ENCODE assay signal across 21 mouse cellular contexts in the genomic region with DNA sequence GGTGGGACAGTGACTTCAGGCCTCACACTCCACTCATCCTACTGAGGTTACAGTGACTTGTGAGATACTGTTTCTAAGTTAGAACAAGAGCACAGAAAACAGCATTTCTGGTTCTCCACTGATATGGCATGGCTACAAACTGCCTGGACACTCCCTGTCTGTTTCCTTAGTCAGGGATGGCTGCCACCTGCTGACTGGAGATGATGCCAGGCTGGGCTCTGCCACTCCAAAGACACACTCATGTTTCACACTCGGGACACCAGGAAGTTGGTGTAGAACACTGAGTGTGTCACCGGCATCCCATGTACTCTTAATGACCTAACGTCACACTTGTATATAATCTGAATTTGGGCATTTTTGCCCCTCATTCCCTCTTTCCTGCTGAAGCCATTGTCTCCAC. TPM values are rescaled to one million over a fixed set of nuclear protein-coding genes. Genes with fewer than 3 reads are reported as not detected.
DNase-seq lines count a peak whose midpoint lies in the region; ATAC-seq and TF ChIP-seq lines count a peak whose summit lies in the region.
"Had no signal": no experiment of that assay in that cellular context is flagged by ENCODE, and none has a peak within 500 bp of the region (broad histone marks: within the 10 kb centered on the region; RNA-seq: fewer than 3 reads in every experiment).

No protein-coding gene starts in this region.

- no peak overlapping the region for H3K4me2 ChIP-seq in heart, embryonic 15.5 days
- no peak overlapping the region for H3K4me2 ChIP-seq in kidney, postnatal 0 days (ENCODE audit: low read length)
- H3K4me2 ChIP-seq: forebrain, embryonic 13.5 days; liver, embryonic 15.5 days; midbrain, embryonic 12.5 days; neural tube, embryonic 15.5 days had no signal

- peak; percentile 43 to 52 for DNase-seq in cerebellum, adult 18-20 months
- no peak for DNase-seq in cerebellum, postnatal 4 days (ENCODE audit: low spot score in 2 of 2)
- no peak for DNase-seq in heart, postnatal 14 days
- no peak for DNase-seq in kidney, postnatal 0 days (ENCODE audit: low spot score)
- no peak for DNase-seq in kidney, adult 11 months
- DNase-seq in brain, adult 2 months (ENCODE audit: low read depth, low spot score) = peak; percentile 54
- no peak for DNase-seq in thymus, postnatal 36 days
- DNase-seq: cerebellum, postnatal 14 days; heart, postnatal 4 days; layer of hippocampus, adult 9-11 months; thymus, postnatal 25 days had no signal

- peak overlapping the region; percentile 43; the same call in 1 of the 2 replicates for H3K27ac ChIP-seq in heart, embryonic 15.5 days
- 0 out of 2 replicates have a peak overlapping the region, but pooled peaks have one; percentile 13 for H3K27ac ChIP-seq in kidney, postnatal 0 days
- H3K27ac ChIP-seq: forebrain, embryonic 13.5 days; liver, embryonic 15.5 days; macrophage; midbrain, embryonic 12.5 days; neural tube, embryonic 15.5 days had no signal

- intact Hi-C loops in heart, postnatal 14 days (cut with DNase I) = no loop called here

- H3K36me3 ChIP-seq in heart, embryonic 15.5 days = no peaks in the 10 kb centered on the region
- H3K36me3 ChIP-seq in kidney, postnatal 0 days (ENCODE audit: insufficient read depth, low read length) = no peaks in the 10 kb centered on the region
- H3K36me3 ChIP-seq: G1E; liver, embryonic 15.5 days; midbrain, embryonic 12.5 days; neural tube, embryonic 15.5 days had no signal

- H3K4me1 ChIP-seq in heart, embryonic 15.5 days (replicated peaks) = peaks cover 73% of the 10 kb centered on the region
- peaks cover 31% of the 10 kb centered on the region for H3K4me1 ChIP-seq in kidney, postnatal 0 days (replicated peaks; ENCODE audit: insufficient read depth, low read length)

- H3K9ac ChIP-seq in heart, embryonic 15.5 days = no peak overlapping the region
- no peak overlapping the region for H3K9ac ChIP-seq in kidney, postnatal 0 days (ENCODE audit: low read depth, low read length)
- H3K9ac ChIP-seq: forebrain, embryonic 13.5 days; liver, embryonic 15.5 days; midbrain, embryonic 12.5 days; neural tube, embryonic 15.5 days had no signal

- 84% methylated on average over 3 of the region's 3 CpGs for WGBS in heart, embryonic 15.5 days
- 57% methylated on average over 3 of the region's 3 CpGs for WGBS in kidney, postnatal 0 days

- no peaks in the 10 kb centered on the region for H3K9me3 ChIP-seq in heart, embryonic 15.5 days (replicated peaks)
- H3K9me3 ChIP-seq in kidney, postnatal 0 days (replicated peaks; ENCODE audit: low read length) = no peaks in the 10 kb centered on the region
- H3K9me3 ChIP-seq: forebrain, embryonic 13.5 days; liver, embryonic 15.5 days; midbrain, embryonic 12.5 days; neural tube, embryonic 15.5 days had no signal

- no peak overlapping the region for H3K4me3 ChIP-seq in heart, embryonic 15.5 days
- no peak overlapping the region for H3K4me3 ChIP-seq in kidney, postnatal 0 days (replicated peaks; ENCODE audit: low read depth, low read length)
- H3K4me3 ChIP-seq: forebrain, embryonic 13.5 days; liver, embryonic 15.5 days; midbrain, embryonic 12.5 days; myocyte; neural tube, embryonic 15.5 days had no signal

- H3K27me3 ChIP-seq in heart, embryonic 15.5 days = no peaks in the 10 kb centered on the region
- no peaks in the 10 kb centered on the region for H3K27me3 ChIP-seq in kidney, postnatal 0 days (ENCODE audit: insufficient read depth, low read length)
- H3K27me3 ChIP-seq: forebrain, embryonic 13.5 days; liver, embryonic 15.5 days; midbrain, embryonic 12.5 days; neural tube, embryonic 15.5 days had no signal

- TF ChIP-seq CTCF in kidney, postnatal 0 days (IDR thresholded peaks at IDR 0.05; ENCODE audit: low read depth) = peak; percentile 47

- no peak for ATAC-seq in heart, embryonic 15.5 days (replicated peaks; ENCODE audit: insufficient number of reproducible peaks, insufficient read depth, low FRiP score, low read depth)
- ATAC-seq in kidney, postnatal 0 days (replicated peaks; ENCODE audit: low FRiP score, low read depth) = no peak
- ATAC-seq: CD4-positive, CD25-positive, alpha-beta regulatory T cell, adult 4 months; forebrain, embryonic 13.5 days; inflammation-experienced regulatory T-cells, adult 6 months had no signal

RNA-seq across cellular contexts. Expression of a gene that starts 22.3 kb away (rescaled TPM):
- 20.6 and 24.5 TPM in 2 replicates for polyA plus RNA-seq in heart, embryonic 15.5 days (2015; fragmentation: Nextera tagmentation; extraction: Ambion mirVana)
- total RNA-seq in heart, postnatal 14 days (2021) = 10 to 100 TPM; 46.6 to 48.3 TPM
- 8.2 and 9.4 TPM in 2 replicates for polyA plus RNA-seq in kidney, postnatal 0 days (2015; fragmentation: Nextera tagmentation; extraction: Ambion mirVana)
- polyA plus RNA-seq: G1E had no signal

Comparison
In these comparisons a context has a peak if more than half of its experiments do, and no peak if none do; other contexts are left out.
1. DNase-seq: peak in cerebellum, adult 18-20 months (2 of 2) and brain, adult 2 months (single experiment); none in cerebellum, postnatal 4 days (0 of 2), heart, postnatal 14 days (0 of 2), kidney, postnatal 0 days (single experiment), kidney, adult 11 months (single experiment) and thymus, postnatal 36 days (0 of 2).